Mouse (Mus musculus) cerebellum, postnatal 14 days (tissue): Measurements from ENCODE around the gene Rdh7.
"Not testable (repeated sequence)": the region's sequence is repeated elsewhere in the genome, so short reads cannot be mapped to it uniquely, and the experiment has no call there.

Experiments
- DNase-seq, 2 experiments: peaks; one replicate each; pipeline ENCODE4 v3.0.0; 2021; ENCODE audit warnings: mixed read lengths in 2 of 2

The Rdh7 gene

GRCm38 (mm10) chr10:127893163-127894022 lies 4.8 kb upstream of the Rdh7 start:
- DNase-seq: not testable (repeated sequence)

DNA sequence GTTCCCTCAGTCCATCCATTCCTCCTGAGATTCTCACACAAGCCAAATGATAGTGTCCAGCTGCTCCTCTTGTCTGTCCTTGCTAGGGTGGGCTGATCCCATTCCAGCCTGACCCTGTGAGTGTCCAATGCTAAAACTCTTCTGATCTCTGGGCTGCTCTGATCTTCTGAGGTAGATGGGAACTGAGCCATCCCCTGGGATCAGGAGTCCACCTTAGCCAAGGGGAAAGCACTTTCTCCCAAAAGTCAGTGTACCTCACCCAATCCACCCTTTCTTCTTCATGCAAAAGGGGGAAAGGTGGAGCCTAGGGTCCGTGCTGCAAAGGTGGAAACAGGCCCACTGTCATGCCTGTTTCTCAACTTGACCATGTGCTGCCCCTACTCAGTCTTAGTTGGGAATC lies 2.9 kb upstream of the Rdh7 start:
- DNase-seq: no peak

DNA sequence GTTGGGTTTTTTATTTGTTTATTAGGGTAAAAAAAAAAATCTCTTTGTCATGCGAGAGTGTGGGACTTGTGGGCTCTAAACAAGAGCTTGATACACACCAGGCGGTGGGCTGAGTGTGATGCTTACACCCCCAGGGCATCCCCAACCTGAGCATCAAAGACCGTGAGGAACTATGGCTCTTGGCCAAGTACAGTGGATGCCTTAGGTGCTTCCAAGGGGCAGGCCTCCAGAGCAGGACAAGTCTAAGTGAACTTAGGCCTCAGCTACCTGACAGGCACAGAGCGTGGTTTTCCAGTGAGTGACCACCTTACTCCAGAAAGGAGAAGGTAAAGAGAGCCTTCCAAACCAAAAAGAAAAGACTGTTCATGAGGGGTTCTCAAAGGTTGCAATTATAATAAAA lies 1.6 kb downstream of the Rdh7 start:
- DNase-seq: no peak

- no peak for DNase-seq
Measured at GRCm38 (mm10) chr10:127886551-127886950, 2.1 kb downstream of the Rdh7 start.

- no peak for DNase-seq
Measured at GRCm38 (mm10) chr10:127881041-127881440, 7.6 kb downstream of the Rdh7 start.

DNA sequence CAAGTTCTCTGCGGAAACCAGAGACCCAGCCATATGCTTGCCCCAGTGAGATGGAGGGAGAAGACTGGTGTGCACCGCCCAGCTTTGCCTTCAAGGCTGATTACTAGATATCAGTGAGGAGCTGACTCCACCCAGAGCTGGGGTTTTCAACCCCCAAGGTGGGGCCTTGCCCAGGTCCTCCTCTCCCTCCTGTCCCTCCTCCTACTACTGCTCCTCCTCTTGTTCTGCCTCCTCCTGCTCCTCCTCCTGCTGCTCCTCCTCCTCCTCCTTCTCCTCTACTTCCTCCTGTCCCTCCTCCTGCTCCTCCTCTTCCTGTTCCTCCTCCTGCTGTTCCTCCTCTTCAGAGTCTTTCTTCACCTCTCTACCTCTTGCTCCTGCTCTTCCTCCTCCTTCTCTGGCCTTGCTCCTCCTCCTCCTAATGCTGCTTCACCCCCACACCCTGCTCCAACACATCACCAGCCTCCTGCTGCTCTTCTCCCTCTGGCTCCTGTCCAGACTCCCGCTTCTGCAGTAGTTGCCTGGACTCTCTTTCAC lies 9.4 kb downstream of the Rdh7 start:
- peak in 1 of 2 experiments; percentile 22 for DNase-seq

DNA sequence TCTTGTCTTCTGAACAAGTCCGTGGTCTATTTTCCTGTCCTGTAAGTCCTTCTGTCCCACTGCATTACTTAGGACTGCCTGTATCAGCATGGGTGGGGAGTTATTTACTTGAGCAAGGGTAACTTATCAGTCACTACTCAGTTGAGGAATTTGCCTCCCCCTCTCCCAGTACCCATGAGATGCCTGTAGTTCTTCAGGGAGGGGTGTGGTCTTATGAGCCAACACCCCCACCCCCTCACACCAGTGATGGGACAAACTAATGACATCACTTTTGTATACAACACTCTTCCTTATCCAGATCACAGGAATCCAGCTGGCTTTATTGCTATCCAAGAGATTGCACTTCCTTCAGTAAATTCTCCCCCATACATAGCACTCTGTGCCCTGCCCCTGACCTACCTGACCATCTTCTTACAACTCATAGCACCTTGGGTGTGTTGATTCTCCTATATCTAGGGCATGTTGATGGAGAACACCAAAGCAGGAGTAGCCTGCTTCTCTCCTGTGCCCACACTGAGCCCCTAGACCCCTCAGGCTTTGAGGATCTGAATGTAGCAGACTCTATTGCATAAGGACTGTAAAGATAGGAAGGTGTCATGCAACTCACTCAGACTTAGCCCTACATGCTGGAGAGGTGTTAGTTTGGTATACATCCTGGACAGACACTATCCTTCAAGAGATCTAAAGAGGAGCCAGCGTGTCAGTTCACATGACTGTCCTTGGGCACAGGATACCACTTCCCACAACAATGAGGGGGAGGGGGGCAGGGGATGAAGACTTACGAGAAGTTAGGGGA lies 10.2 kb downstream of the Rdh7 start:
- no peak for DNase-seq

- no peak for DNase-seq
Measured at GRCm38 (mm10) chr10:127877681-127878080, 10.9 kb downstream of the Rdh7 start.

DNA sequence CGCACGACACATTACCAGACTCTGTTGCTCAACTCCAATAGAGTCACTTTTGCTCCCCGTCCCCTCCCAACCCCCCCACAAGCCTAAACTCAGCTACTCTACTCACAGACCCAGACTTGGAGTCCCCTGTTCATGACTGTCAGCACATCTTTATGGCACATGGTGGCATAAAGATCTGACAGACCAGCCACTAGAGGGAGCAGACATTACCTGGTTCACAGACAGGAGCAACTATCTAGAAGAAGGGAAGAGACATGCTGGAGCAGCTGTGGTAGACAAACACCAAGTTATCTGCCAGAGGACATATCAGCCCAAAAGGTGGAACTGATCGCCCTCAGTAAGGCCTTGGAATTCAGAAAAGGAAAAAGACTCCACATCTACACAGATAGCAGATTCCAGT lies 16.1 kb downstream of the Rdh7 start:
- DNase-seq: peak; percentile 9 to 10

GRCm38 (mm10) chr10:127866232-127866631 lies 22.4 kb downstream of the Rdh7 start, which contains the start of gene Rdh16f2:
Gene Rdh16f2, plus strand, starts transcription at chr10:127866474.
- no peak for DNase-seq

GRCm38 (mm10) chr10:127864931-127865330 lies 23.7 kb downstream of the Rdh7 start:
- no peak for DNase-seq

DNA sequence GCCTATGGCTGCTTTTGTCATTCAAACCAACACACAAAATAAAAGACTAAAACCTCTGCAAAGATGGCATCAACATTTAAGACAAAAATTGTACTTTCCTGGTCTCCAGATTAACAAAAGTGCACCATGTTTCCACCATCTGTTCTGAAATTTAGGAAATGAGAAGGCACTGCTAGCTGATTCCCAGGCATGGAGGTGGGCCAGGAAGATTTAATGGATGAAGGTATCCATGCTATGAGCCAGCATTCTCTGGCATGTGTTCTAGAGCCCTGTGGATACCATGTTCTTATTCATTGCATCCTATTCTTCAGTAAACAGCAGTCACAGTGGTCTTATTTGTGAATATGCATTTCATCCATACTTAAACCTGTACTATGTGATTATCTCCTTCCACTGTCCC lies 32.2 kb downstream of the Rdh7 start:
- DNase-seq: peak; percentile 80 to 83

DNA sequence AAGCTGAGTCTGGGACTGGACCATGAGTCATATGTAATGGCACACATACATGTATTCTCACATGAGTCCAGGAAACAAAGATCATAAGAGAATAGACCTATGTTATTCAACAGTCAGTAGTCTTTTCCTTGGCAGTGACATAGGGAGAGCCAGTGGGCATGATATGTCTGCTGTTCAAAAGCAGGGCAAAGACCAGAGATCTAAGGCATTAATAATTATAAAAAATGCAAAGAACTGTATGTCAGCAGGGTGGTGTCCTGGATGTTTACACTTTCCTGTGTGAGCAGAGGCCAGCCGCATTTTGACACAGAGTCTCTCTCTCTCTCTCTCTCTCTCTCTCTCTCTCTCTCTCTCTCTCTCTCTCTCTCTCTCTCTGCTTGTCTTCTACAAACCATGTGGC lies 39.0 kb downstream of the Rdh7 start, which contains the start of gene Rdh19:
Gene Rdh19, plus strand, starts transcription at position 301 of the 400 bp plus-strand sequence.
- DNase-seq: no peak

DNA sequence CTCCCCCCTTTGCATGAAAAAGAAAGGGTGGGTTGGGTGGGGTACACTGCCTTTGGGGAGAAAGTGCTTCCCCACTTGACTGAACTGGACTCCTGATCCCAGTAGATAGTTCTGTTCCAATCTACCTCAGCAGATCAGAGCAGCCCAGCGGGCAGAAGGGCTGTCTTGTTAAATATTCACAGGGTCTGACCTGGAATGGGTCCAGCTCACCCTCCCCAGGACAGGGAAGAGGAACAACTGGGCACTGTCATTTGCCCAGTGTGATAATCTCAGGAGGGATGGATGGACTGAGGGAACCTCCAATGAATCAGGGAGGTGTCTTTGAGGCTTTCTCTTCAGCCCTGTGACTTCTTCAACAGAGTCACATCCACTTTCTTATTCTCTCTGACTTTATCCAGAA lies 40.5 kb downstream of the Rdh7 start:
- DNase-seq: no peak

DNA sequence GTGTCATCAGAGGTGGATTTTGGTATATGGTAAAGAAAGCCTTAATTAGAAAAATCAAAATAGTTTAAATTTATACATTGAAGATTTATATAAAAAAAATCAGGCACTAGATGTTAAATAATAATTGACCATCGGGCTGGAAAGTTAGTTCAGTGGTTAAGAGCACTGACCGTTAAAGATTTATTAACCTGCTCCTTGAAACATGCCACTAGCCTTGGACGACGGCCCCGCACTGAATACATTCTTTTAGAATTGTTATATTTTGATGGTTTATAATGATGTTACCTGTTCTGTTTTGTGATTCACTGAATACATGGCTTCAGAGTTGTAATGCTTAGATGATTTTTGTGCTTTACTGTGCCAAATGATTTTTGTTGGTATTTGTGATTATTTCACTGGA lies 42.7 kb downstream of the Rdh7 start:
- not testable (repeated sequence) for DNase-seq

DNA sequence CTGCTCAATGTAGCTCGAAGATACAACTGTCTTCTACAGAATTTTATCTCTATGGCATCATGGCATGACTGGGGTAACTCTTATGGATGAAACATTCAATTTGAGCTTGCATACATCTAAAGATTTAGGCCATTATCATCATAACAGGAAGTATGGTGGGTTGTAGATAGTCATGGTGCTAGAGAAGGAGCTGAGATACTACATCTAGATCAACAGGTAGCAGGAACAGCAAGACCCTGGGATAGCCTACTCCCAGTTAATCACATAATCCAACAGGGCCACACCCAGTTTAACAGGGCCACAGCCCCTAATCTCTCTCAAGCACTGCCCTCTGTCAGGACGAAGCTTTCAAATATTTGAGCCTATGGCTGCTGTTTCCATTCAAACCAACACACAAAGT lies 47.8 kb downstream of the Rdh7 start:
- DNase-seq: no peak

- DNase-seq: no peak
Measured at GRCm38 (mm10) chr10:127838539-127838938, 50.1 kb downstream of the Rdh7 start.

DNA sequence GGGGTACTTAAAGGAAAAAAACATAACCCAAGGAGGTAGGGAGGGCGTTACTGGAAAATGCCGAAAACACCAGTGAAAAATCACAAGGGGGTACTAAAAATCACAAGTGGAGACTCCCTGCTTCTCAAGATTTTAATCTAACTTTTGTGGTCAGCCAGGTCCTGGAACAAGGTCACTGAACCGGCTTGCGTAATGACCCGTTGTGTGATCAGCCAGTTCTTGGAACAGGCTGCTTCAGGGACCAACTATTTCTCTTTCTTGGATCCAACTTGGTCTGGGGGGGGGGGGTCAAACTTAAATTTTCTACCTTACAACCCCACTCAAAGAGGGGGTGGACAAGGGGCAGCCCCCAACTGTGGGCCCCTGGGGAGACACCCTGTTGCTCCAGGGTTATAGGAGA lies 50.8 kb downstream of the Rdh7 start:
- DNase-seq: not testable (repeated sequence)

DNA sequence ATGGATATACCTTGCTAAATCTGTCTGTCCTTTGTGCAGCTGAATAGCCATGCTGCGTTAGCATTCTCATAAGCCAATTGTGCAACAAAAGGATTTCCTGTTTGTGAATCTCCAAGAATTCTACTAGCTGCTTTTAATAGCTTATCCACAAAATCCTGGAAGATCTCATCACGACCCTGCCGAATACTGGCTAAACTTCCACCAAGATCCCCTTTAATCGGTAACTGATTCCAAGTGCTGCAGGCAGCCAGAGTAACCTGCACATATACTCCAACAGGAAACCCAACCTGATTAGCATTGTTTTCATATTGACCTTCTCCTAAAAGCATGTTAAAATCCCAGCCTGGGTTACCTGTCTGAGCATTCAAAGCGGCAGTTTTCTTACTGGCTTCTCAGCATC lies 53.3 kb downstream of the Rdh7 start:
- no peak for DNase-seq

GRCm38 (mm10) chr10:127834186-127834585 lies 54.4 kb downstream of the Rdh7 start:
- not testable (repeated sequence) for DNase-seq
